Mouse (Mus musculus) testis, adult 2 months (tissue): ENCODE measurements around the gene Tmem150c. TPM values are rescaled to one million over a fixed set of nuclear protein-coding genes. Genes with fewer than 3 reads are reported as not detected.

Experiments
- H3K27ac ChIP-seq: fragments of 200-500 bp; 2 replicates; pipeline ENCODE4 v1.5.1; 2012; ENCODE audit warnings: low read depth, low read length; ENCODE audit not compliant: control insufficient read depth, insufficient read depth
- H3K27me3 ChIP-seq: fragments of 200-500 bp; 2 replicates; pipeline ENCODE4 v1.6.1; 2012; ENCODE audit warnings: mild to moderate bottlenecking, low read length, moderate library complexity; ENCODE audit not compliant: control insufficient read depth, insufficient read depth
- H3K36me3 ChIP-seq: fragments of 200-500 bp; 2 replicates; pipeline ENCODE4 v1.6.1; 2012; ENCODE audit warnings: mild to moderate bottlenecking, low read length; ENCODE audit not compliant: control insufficient read depth, insufficient read depth
- H3K4me1 ChIP-seq: fragments of 200-500 bp; 2 replicates; pipeline ENCODE4 v1.6.1; 2012; ENCODE audit warnings: low read length; ENCODE audit not compliant: control insufficient read depth, insufficient read depth
- H3K4me3 ChIP-seq: fragments of 200-500 bp; 2 replicates; pipeline ENCODE4 v1.5.1; 2012; ENCODE audit warnings: low read depth, mild to moderate bottlenecking, low read length, moderate library complexity, mixed read lengths; ENCODE audit not compliant: control insufficient read depth
- CTCF ChIP-seq: fragments of 200-500 bp; IDR thresholded peaks from 2 replicates; pipeline ENCODE4 v1.5.1; 2012; ENCODE audit warnings: low read depth, mild to moderate bottlenecking, inconsistent platforms, low read length, moderate library complexity; ENCODE audit not compliant: control insufficient read depth, insufficient read depth, insufficient replicate concordance
- POLR2A ChIP-seq: fragments of 200-500 bp; IDR thresholded peaks from 2 replicates; pipeline ENCODE4 v1.6.1; 2012; ENCODE audit warnings: low read depth, mild to moderate bottlenecking, inconsistent platforms, low read length, moderate library complexity; ENCODE audit not compliant: control insufficient read depth
- polyA plus RNA-seq: library from polyadenylated mRNA; depleted of rRNA; stranded (reverse); fragments of >200 nt; gene quantifications from 2 replicates; pipeline ENCODE4 v1.2.3, GENCODE M21; 2012

Gene Tmem150c
- polyA plus RNA-seq, 1 experiment: 4.6 TPM

DNA sequence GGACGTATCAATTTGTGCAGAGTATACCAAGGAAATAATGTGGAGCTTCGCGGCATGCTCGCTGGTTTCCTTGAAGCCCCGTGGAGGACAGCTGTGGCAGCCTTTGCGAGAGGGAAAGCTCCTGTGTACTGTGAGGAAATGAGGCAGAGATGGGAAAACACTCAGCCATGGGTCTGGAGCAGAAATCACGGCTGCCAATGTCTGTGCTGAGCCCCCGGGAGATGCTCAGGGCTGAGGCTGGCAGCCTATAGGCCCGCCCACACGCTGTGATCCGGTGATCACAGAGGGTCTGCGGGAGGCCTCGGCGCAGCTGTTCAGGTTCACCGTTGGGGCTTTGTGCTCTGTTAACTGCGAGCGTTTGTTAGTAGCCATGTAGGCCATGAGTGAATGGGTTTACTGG lies 68.0 kb downstream of the Tmem150c start:
- TF ChIP-seq POLR2A (no peak), CTCF (no peak)
- H3K27me3 ChIP-seq: no peaks in the 10 kb centered on the region
- peaks cover 2% of the 10 kb centered on the region for H3K4me1 ChIP-seq
- H3K4me3 ChIP-seq: peak overlapping the region; percentile 31
- no peaks in the 10 kb centered on the region for H3K36me3 ChIP-seq
- H3K27ac ChIP-seq: no peak overlapping the region

DNA sequence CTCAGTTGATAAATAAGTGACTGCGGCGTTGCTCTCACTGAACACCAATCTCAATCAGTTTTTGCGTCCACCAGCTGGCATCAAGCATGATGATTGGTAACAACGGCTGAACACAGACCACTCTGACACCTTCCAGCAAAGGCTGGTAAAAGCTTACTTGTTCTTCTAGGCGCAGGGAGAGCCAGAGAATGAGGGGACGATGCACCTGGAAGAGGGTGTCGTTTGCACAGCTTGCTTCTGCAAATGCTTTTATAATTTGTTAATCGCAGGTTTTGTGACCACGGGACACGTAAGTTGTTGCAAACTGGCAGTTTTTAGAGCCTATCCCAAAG lies 68.4 kb downstream of the Tmem150c start:
- TF ChIP-seq POLR2A (no peak), CTCF (no peak)
- Histone ChIP-seq H3K4me3 (no peak overlapping the region), H3K4me1 (peaks cover 2% of the 10 kb centered on the region), H3K36me3 (no peaks in the 10 kb centered on the region), H3K27me3 (no peaks in the 10 kb centered on the region), H3K27ac (no peak overlapping the region)

DNA sequence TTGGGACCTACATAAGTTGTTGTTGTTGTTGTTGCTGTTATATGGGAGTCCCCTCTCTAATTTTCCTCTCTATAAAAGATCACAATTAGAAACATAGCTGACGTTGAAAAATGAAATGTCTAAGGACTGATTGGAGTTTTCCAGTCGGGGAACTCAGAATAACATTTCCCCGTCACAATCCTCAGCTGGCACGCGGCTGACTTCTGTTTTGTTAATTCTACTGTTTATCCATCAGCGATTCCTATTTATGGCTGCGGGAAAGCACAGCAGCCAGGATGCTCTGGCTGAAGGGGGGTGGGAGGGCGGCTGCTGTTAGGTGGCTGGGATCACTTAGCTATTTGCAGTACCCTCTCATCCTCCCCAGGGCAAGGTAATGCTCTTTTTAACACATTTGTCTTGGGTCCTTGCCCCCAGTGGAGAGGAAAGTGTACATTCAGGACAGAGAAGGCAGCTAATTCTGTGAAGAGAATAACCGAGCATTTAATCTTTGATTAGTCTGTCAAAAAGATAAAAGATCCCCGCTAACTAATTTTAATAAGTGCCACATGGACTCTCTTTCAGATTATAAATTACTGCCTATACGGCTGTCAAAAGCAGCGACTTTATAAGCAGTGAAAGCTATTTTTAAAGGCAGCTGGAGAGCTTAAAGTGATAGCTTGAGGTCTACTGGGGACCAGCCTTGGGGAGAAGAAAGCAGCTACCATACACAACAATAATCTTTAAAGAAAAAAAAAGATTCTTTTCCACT lies 68.9 kb downstream of the Tmem150c start:
- peaks cover 2% of the 10 kb centered on the region for H3K4me1 ChIP-seq
- H3K36me3 ChIP-seq: no peaks in the 10 kb centered on the region
- TF ChIP-seq CTCF: no peak
- TF ChIP-seq POLR2A: no peak
- H3K27me3 ChIP-seq: no peaks in the 10 kb centered on the region
- no peak overlapping the region for H3K4me3 ChIP-seq
- H3K27ac ChIP-seq: no peak overlapping the region

DNA sequence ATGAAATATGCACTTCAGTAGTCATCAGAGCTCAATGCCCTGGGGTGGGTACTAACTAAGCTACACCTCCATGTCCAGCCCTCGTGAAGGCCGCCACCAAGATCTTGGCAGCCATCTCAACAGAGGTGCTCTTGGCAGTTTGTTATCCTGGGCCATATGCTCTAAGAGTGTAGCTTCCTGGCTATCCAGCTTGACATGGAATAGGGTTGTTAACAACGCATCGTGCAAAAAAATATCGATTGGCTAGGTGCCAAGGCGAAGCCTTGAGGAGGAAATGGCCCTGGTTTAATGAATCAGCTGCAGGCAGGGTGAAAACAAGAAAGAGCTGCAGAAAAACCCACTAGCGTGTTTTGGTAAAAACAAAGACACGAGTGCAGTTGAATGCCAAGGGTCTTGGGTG lies 74.5 kb downstream of the Tmem150c start:
- Histone ChIP-seq H3K27ac (no peak overlapping the region), H3K4me1 (no peaks in the 10 kb centered on the region; the same call in 1 of the 2 replicates), H3K4me3 (no peak overlapping the region), H3K27me3 (no peaks in the 10 kb centered on the region), H3K36me3 (no peaks in the 10 kb centered on the region)
- TF ChIP-seq CTCF (no peak), POLR2A (no peak)

DNA sequence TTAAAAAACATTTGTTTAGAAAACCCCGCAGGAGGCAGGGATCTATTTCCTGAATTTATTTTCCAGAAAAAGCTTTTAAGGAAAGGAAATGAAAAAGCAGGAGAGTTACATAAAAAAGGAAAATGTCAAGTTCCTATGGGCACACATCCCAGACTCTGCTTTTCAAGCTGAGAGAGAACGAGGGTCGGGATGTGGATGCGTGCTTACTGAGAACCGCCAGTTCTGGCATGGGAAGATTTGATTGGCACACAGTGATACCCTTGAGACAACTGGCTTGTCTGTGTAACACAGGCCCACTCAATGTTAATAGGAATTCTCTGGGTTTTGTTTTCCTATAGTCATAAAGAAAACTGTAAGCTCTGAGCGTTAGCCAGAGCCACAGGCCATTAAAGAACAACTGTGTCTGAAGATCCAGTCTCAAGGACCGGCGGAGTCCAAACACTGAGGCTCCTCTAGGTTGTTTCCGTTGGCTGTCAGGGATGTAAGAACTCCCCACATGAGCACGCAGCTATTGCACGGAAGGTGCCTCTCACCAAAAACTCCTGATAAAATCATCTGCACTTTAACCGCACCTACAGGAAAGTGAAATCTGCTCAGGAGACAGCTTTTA lies 75.5 kb downstream of the Tmem150c start:
- Histone ChIP-seq H3K4me1 (peaks cover 3% of the 10 kb centered on the region), H3K27ac (no peak overlapping the region), H3K4me3 (no peak overlapping the region), H3K27me3 (no peaks in the 10 kb centered on the region), H3K36me3 (no peaks in the 10 kb centered on the region)
- TF ChIP-seq CTCF: no peak
- TF ChIP-seq POLR2A: no peak

DNA sequence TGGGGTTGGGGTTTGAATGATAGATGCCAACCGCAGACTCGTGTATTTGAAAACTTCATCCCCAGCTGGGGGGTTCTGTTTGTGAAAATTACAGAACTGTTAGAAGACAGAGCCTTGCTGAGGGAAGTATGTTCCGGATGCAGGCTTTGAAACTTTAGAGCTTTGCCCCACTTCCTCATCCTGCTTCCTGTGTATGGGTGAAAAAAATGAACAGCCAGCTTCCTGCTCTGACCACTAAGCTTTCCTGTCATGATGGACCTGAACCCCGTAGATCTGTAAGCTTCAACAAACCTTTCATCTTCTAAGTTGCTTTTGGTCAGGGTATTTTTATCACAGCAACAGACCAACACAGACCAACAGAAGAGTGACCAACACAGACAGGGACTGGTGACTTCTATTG lies 77.6 kb downstream of the Tmem150c start:
- TF ChIP-seq POLR2A (no peak), CTCF (no peak)

DNA sequence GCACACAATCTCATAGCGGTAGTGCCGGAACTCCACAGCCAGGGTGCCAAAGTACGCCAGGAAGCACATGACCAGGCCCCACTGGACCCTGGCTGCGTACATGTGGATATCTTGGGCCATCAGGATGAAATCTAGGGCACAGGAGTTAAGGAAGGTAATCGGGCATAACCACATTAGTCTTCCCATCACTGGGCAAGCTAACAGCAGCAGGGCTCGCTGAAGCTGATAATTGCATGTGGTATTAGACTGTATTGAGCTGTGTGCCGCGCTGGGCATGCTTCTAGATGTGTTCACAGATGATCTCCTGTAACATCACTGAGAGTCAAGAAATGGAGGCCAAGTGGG lies 79.7 kb downstream of the Tmem150c start:
- no peaks in the 10 kb centered on the region for H3K36me3 ChIP-seq
- no peak overlapping the region for H3K27ac ChIP-seq
- H3K27me3 ChIP-seq: no peaks in the 10 kb centered on the region
- H3K4me3 ChIP-seq: no peak overlapping the region
- no peak for TF ChIP-seq POLR2A
- H3K4me1 ChIP-seq: peaks cover 5% of the 10 kb centered on the region

More for the DNA sequence above, 77.6 kb downstream of the Tmem150c start:
- Histone ChIP-seq H3K4me1 (peaks cover 5% of the 10 kb centered on the region), H3K27me3 (no peaks in the 10 kb centered on the region), H3K4me3 (no peak overlapping the region), H3K36me3 (no peaks in the 10 kb centered on the region), H3K27ac (no peak overlapping the region)
